Mouse (Mus musculus) CD4-positive helper T cell, adult 2 months (primary cell): ENCODE results near the gene Ogdhl.
A peak's percentile ranks its signal among the peaks of the same experiment; 100 is the strongest.

Experiments
- DNase-seq: peaks from one replicate; pipeline ENCODE4 v3.0.0-alpha.2; 2012; ENCODE audit warnings: low read depth, missing footprints, low spot score

Gene Ogdhl

GRCm38 (mm10) chr14:32379395-32380098, 57.7 kb downstream of the Ogdhl start:
- no peak for DNase-seq

GRCm38 (mm10) chr14:32380099-32380480, 58.3 kb downstream of the Ogdhl start:
- DNase-seq: no peak

- DNase-seq: no peak
Observed at GRCm38 (mm10) chr14:32381066-32381465, 59.2 kb downstream of the Ogdhl start.

- no peak for DNase-seq
Observed at GRCm38 (mm10) chr14:32381619-32382018, 59.8 kb downstream of the Ogdhl start.

GRCm38 (mm10) chr14:32388196-32388595, 66.4 kb downstream of the Ogdhl start, which contains the start of gene 1700024G13Rik:
Gene 1700024G13Rik (minus strand): TSS chr14:32388391.
- DNase-seq: peak; percentile 21
